Mouse (Mus musculus) left cerebral cortex, adult 11 months (tissue): ENCODE results near the gene Phf21a.

Experiments
- DNase-seq: peaks from one replicate; pipeline ENCODE4 v3.0.0; 2022; ENCODE audit warnings: low spot score

Gene Phf21a

DNA sequence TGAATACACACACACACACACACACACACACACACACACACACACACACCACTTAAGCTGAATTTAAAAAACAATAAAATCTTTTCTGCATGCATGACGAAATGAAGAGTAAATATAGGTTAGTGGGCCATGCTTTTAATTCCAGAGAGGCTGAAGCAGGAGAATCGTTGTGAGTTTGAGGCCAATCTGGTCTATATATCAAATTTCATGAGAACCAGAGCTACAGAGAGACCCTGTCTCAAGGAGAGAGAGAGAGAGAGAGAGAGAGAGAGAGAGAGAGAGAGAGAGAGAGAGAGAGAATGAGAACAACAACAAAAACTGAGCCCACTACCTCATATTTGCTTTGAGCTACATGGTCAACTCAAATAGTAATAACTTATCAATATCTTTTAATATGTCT lies at the start of gene Phf21a:
TSS of gene Phf21a (plus strand) at position 301 of the 400 bp plus-strand sequence.
- no peak for DNase-seq

DNA sequence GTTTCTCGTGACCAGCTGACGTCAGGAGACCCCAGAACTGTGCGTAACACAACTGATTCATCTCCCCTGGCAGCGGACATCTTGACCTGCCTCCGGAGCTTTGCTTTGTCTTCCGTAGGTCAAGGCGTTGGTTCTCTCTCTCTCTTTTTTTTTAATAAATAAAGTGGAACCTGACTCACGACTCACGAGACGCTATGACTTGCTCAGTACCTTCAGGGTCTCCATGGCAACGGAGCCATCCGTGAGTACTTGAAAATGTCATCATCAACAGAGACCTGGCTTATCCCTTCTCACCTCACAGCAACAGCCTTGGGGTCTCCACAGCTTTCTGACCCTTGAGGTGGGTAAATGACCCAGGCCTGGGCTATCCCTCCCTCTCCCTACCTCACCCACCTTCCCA lies 49.6 kb upstream of the Phf21a start:
- DNase-seq, result no peak

DNA sequence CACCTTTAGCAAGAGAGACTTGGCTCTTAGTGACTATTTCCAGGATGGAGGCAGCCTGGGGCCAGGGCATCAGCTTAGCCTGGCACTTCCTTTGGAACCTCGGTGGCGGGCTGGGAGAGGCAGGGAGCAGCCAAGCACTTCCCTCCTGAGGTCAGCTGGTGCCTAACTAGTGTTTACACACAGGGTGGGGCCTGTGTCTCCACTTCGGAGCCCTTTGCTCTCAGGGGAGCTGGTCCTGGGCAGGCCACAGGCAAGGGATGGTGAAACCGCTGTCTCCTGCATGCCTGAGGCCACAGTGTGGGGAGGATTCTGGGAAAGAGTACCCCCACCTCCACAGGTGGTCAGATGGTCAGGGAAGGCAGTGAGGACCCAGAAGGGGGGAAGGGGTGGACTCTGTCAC lies 45.3 kb upstream of the Phf21a start:
- DNase-seq, result no peak

DNA sequence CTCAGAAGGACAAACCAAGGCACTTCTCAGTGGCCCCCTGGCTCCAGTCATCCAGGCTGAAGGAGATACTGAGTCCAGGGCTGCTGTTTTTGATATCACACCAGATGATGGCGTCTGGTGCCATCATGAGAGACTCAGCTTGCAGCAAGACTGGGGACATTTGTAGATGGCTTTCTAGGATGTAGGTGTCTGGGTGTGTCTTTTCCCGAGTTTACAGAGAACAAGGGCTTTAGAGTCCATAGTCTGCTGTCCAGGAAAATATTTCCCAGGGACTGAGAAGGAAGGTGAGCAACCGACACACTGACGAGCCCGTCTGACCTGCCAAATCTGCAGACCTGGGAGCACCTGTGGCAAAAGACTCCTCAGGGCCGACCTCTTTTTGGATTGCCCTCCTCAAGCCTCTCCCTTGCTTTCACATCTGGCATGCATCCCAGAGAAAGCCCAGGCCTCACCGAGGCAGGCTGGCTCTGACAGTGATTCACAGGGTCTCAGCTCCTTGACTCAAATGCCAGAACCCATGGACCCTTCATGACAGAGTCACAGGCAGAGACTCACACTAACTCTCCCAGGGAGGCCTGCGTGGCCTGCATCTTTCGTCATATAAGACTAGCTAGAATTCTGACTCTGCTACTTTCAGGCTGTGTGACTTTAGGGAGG lies 44.8 kb upstream of the Phf21a start:
- DNase-seq, result no peak

DNA sequence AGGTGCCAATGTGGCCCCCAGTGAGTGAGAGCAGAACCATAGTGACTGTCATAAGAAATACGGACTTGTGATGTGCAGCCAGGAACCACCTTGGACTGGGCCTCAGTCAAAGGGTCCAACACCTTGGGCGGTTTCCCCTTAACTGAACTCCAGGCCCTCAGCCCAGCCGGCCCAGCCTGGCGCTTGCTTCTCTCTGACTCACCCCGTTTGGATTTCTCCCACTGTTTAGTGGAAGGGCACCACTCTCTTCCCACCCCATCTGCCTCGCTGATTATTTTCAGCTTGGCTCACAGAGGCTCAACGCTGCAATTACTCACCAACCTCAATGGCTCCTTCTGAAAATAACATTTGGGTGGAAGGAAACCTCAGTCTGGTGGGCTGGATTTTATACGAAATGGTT lies 40.7 kb upstream of the Phf21a start:
- no peak for DNase-seq

DNA sequence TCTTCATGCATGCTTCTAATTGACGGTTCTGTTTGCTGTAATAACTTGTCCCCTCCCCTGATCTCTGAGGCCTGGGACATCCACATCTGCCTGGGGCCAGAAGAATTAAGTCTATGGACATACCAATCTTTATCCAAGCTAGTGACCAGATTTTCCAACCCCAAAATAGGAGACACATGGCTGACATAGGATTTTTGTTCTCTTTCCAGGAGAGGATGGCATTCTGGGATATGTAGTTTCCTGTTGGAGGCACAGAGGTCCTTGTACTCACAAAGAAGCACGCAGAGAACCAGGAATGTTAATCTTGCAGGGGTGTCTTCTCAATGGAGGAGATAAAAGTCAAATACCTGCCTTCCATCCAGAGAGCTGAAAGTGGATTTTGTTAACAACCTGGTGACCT lies 40.2 kb upstream of the Phf21a start:
- no peak for DNase-seq

DNA sequence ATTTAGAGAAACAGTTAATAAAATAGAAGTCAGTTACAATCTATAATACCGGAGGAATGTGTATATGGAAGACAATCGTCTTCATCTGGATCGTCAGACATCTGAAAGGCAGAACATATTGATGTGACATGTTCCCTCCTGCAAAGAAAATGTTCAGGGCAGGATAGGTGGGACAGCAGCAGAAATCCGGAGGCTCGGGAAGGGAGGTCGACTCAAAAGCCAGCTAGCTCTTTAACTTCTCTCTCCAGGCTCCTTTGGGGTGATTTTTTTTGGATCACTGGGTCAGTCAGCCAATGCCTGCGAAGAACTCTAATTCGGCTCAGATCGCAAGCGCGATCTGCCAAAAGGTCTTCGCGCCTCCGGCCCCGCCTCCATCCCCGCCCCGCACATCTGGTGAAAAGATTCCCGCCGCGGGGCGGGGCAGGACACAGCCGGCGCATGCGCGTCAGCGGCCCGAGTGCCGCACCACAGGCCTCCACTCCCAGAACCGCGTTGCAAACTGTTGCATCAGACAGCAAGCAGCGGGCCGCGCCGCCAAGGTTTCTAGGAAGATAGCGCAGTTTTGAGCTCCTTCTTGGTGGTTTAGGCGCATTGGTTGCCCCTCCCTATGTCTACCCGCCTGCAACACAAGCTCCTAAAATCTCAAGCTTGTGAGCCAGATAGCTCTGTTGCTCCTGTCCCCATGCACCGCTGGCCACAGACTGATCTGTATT lies 37.7 kb upstream of the Phf21a start:
- DNase-seq, result peak; percentile 82

DNA sequence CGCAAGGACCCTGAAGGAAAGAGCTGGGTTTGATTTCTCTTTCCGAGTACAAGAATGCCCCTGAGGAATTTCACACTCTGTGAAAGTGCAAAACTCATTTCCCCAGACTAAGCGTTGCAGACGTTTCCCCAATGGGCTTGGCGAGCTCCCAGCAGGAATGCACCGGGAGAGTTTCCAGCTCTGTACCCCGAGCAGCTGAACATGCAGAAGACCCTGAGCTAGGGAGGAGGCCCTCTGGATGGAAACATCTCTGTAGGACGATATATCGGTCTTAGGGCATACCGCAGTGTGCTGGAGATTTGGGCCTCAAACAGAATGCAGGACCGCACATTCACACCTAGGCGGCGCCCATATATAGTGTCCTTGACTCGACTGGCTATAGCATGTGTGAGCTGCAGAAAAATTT lies 37.1 kb upstream of the Phf21a start:
- DNase-seq, result no peak

DNA sequence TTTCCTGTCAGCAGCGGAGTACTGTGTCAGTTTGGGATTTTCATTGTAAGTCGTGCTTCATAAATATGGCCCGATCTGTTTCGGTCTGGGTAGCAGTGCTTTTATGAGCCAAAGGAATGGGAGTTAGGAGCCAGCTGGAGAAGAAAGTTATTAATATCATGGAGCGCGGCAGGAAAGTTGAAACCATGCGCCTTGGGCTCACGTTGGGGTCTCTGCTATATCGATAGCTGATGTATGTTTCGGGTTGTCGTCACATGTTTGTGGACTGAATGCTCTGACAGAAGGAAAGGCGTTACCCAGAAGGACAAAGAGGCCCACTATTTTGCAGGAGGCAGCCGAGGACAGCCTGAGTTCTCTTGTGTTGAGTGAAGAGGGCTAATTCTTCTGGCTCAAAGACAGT lies 36.2 kb upstream of the Phf21a start:
- DNase-seq, result no peak

DNA sequence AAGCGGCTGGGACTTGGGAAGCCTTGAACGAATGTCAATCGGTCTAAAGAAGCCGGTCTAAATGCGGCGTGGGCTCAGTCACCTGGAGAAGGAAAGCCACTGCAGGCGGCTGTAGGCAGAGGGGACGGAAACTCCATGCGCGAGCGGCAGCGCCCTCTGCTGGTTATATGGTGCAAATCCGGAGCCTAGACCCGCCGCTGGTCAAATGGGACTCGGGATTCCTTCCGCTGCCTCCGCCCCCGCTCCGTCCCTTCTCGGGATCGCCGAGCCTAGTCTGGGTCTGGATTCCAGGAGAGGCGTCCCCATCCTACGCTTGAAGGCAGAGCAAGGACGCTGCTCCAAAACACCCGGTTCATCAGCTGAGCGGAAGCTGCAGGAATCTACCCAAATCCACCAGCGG lies 34.4 kb upstream of the Phf21a start:
- DNase-seq, result peak; percentile 88

DNA sequence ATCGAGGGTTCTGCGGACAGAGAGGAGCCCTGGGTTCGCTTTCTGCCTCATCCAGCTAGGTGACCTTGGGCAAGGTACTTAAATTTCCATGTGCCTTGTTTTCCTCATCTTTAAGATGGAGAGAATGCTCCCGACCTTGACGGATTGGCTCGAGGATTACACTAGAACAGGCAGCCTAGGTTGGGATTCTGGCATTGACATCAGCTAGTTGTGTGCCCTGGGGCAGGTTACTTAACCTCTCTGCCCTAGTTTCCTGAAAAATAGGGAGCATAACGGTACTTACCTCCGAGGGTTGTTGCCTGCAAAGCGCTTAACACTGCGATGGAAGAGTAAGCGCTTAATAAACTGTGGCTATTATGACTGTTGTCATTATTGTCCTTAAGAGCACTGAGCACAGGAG lies 34.0 kb upstream of the Phf21a start:
- no peak for DNase-seq

DNA sequence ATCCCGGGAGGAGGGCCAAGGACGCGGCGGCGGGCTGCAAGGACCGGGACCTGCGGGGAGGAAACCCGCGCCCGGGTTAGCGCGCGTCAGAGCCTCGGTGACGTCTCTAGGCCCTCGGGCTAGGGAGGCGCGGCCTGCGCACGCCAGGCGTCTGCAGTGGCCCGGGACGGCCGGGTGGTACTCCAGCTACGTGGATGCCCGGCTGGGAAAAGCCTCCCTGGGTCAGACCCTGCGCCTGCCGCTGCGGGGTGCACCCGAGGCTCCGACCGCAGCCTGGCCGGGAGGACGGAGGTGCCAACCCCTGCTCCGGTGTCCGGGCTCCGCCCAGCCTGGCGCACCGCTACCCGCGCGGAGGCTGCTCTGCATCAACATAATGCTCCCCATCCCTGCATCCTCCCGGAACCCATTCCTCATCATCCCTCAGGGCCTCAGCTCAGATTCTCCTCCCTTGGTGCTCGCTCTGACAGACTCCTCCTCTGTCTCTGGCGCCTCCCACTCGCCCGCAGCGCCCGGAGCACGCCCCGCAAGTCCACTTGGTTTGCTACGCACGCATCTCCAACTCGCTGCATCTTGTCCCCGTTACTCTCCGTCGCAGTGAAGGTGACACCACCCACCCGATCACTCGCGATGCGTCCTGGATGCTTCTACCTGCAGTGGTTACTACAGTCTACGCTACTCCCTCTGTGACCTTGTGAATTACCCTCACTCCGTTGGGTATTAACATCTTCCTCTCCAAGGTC lies 33.3 kb upstream of the Phf21a start:
- DNase-seq, result no peak

DNA sequence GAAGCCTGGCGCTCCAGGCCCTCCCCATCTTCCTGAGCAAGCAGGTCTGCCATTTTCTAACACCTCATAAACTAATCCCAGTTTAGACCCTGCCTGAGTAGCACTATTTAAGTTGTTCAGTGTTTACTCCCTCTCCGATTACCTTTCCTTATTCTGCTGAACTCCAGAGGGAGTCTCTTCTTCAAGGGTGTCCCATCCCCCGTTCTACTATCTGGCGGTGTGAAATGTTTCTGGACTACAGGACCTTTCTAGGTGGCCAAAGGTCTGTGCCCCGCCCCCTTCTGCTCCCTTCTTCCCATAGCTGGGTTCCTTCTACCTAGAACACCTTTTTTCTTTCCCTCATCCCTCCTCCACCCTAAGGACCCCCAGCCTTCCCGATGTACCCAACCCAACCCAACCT lies 32.6 kb upstream of the Phf21a start:
- no peak for DNase-seq

DNA sequence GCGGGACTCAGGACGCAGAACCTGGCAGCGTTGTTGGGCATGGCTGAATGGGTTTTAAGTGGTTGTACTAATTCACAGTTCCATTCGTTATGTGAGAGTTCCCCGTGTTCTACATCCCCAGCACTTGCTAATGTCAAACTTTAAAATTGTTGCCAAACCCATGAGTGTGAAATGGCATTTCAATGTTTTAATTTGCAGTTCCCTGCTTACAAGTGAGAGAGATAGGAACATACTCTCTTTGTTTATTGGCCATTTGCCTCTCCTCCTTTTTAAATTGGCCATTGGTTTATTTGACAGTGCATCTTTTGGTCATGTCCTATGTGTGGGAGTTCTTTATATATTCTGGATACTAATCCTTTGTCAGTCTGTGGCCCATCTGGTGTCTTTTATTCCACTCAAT lies 31.6 kb upstream of the Phf21a start:
- DNase-seq, result no peak

DNA sequence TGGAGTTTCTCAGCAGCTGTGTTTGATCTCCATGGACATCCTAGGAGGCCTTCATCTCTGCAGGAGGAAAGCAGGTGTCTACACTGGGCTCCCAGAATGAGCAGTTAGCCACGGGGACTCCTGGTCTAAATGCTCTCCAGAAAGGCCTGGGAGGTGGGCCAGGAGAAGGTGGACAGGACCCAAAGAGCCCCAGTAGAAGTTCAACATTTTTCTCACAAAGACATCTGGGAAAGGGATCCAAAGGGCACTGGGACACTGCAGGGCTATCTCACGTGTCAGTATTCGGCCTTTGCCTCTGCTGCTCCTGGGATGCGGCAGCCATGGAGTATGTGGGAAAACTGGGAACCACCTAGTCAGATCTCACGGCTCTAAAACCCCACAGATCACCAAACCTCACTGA lies 29.8 kb upstream of the Phf21a start:
- DNase-seq, result no peak

DNA sequence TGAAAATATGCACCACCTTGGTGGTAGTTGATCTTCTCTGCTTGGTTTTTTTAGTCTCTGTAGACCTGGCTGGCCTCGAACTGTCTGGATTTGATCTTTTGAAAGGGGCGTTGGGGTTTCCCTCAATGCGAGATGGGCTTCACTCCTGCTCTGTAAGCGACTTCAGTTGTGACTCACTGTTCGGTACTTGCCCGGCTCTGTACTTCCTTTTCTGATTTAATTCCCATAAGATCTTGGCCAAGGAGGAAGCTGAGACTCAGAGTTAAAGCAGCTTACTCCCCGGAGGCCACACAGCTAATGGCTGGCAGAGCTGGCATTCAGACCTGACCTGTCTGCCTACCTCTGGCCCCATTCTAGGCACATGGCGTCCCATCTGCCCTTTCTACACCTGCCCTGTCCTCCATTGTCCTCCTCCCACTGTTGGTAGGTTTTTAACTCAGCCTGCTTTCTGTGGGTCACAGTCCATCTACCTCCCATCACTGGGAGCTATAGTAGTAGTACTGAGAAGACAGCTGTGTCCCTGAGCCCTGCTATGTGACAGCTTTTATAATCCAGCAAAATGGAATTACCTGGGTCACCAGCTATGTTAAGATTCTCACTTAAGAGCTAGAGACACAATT lies 27.5 kb upstream of the Phf21a start:
- no peak for DNase-seq

DNA sequence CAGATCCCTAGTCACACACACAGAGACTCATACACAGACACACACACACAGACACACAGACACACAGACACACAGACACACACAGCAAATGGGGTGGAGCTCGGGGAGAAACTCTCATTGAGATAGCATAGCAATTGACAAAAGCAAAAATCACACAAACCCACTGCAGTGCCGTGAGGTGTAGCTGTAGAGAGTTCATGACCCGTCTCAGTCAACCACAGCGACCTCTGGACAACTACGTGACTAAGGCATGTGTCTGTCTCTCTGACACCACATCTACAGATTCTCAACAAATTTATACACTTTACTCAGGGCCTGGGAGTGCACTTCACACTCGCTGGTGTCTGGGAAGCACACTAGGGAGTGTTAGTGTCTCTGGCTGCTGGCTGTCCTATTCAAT lies 27.0 kb upstream of the Phf21a start:
- DNase-seq, result no peak

DNA sequence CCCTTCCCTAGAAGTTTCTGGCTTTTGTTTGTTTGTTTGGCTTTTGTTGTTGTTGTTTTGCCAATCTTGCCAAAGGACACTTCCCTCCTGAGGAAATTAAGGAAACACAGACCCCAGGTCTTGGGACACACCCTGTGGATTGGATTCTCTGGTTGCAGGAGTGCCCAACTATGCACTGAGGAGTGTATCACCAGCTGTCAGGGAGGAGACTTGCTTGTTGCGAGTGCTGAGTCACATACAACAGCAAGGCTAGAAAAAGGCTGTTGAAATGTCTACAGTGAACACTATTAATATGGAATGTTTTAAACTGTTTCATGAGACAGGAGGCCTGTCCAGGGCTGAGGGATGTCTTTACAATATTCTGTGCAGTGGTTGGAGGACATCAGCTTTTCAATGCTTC lies 26.0 kb upstream of the Phf21a start:
- no peak for DNase-seq

DNA sequence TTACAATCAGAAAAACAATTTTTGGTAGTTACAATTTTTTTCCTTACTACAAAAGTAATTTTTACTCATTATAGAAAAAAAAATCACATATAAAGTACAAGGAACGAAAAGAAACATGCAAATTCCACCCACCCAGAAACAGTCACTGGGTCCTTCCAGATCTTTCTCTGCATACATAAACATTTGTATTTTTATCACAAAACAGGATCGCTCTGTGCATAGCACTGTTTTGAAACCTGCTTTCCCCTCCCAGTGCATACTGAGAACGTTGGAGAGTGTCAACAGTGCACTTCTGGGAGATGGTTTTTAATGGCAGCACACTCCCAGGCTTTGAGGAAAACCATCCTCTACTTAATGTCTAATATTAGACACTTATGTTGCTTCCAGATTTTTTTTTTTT lies 25.3 kb upstream of the Phf21a start:
- DNase-seq, result no peak

DNA sequence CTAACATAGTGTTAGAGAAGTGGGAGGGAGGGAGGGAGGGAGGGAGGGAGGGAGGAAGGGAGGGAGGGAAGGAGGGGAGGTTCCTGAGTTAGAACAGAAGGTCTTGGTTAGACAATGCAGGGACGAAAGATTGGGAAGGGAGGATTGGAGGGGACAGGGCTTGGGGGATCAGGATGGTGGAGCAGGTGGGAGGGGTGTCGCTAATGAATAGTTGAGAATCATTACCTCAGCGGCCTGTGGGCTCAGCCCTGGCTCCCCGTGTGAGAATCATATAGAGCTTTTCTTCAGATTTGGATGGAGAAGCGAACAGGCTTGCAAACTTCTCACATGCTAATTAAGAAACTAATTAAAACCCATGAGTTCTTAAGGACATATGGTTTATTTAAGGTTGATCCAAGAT lies 23.3 kb upstream of the Phf21a start:
- DNase-seq, result no peak

DNA sequence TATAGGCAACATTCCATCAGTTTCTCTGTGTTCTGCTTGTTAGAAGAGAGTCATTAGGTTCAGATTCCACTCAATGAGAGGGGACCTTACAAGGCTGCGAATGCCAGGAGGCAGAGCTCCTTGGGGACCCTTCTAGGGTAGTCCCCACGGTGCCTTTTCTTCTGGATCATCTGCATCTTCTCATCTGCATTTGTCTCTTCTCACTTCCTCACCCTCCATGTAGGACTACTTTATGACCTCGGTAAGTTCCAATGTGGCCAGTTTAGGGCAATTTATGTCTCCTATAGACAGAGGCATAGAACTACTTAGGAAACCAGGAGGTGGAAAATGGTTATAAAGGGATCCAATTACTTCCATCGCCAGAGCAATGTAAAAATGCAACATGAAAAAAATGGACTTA lies 21.8 kb upstream of the Phf21a start:
- DNase-seq, result no peak

DNA sequence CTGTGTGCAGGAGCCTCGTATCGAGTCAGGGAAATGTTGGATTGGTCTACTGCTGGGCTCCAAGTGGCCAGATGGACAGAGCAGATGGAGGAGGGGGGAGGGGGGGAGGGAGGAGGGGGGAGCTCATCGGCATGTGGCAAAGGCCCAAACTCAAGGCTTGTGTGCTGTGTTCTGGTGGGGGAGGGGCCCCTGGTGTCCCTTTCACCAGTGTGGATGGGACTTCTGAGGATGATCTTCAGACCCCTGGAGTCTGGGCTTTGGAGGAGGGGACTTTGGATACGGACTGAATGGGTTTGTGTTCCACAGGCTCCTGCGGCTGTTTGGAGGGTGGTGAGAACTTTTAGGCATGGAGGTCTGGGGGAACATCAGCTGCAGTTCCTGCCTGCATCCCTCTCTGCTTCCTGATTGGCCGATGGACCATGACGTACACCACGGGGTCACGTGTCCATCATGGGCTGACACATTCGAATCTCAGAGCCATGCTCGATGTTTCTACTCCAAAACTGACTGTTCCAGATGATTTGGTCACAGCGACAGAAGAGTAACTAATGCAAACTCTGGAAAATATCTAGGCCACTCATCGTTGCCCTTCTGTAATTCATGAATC lies 16.7 kb upstream of the Phf21a start:
- no peak for DNase-seq

DNA sequence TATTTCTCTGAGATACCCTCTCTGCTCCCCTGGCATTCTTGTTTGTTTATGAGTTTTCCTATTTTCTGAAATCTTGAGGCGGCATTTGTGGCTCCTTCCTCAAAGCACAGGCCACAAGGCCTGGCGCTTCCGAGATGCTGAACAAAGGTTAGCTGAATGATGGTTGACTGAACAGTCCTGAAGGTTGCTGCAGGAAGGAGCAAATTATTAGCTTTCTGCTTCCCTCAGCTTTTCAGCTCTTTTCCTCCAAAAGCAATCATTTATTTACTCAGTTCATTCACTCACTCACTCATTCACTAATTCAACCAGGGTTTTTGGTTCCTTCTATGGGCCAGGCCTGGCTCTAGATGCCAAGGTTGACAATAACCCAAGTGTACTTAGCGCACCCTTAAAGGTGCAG lies 10.7 kb upstream of the Phf21a start:
- no peak for DNase-seq
